Mouse (Mus musculus): Measurements from ENCODE around the gene Lmx1b. TPM values are rescaled to one million over a fixed set of nuclear protein-coding genes. Genes with fewer than 3 reads are reported as not detected.

The Lmx1b gene
- total and polyA plus RNA-seq, 3 experiments, result not detected

GRCm38 (mm10) chr2:33615843-33616344, 24.4 kb downstream of the Lmx1b start:
- Histone ChIP-seq H3K9me3 (replicated peaks; ENCODE audit: low read length) (peaks cover 4% of the 10 kb centered on the region), H3K27me3 (replicated peaks) (peaks cover 59% of the 10 kb centered on the region), H3K9ac (ENCODE audit: insufficient read depth, low read depth) (no peak overlapping the region), H3K4me1 (ENCODE audit: control insufficient read depth in 1 of 2, insufficient read depth in 2 of 2) (peaks cover 0 to 4% of the 10 kb centered on the region in 2 experiments; a peak in 1 of 4 replicates), H3K79me2 (replicated peaks; ENCODE audit: control insufficient read depth, extremely low read depth, insufficient read depth, poor library complexity, severe bottlenecking) (no peaks in the 10 kb centered on the region), H3K27ac (ENCODE audit: insufficient read depth, low read depth) (no peak overlapping the region), H3K4me3 (replicated peaks in 1 of 3; ENCODE audit: low read depth in 2 of 3, low read length in 2 of 3, poor library complexity in 1 of 3) (no peak overlapping the region), H3K36me3 (replicated peaks in 1 of 2; ENCODE audit: control insufficient read depth in 1 of 2, insufficient read depth in 1 of 2, low read length in 1 of 2) (no peaks in the 10 kb centered on the region), H3K4me2 (ENCODE audit: insufficient read depth, low read depth, poor library complexity, severe bottlenecking) (no peak overlapping the region)
- no peak for TF ChIP-seq SIN3A (IDR thresholded peaks at IDR 0.05; ENCODE audit: low read length)
- TF ChIP-seq ZNF384 (IDR thresholded peaks at IDR 0.05; ENCODE audit: low read depth, low read length), result no peak
- TF ChIP-seq TCF12 (IDR thresholded peaks at IDR 0.05; ENCODE audit: low read depth, low read length), result no peak
- TF ChIP-seq ZKSCAN1 (IDR thresholded peaks at IDR 0.05; ENCODE audit: borderline replicate concordance, low read depth, low read length), result no peak
- TF ChIP-seq MAX (IDR thresholded peaks at IDR 0.05; ENCODE audit: low read length), result no peak
- TF ChIP-seq ETS1 (conservative IDR thresholded peaks at IDR 0.05; ENCODE audit: low read depth, low read length), result no peak
- TF ChIP-seq MYC (IDR thresholded peaks at IDR 0.05; ENCODE audit: low read depth, low read length), result no peak
- no peak for TF ChIP-seq USF1 (IDR thresholded peaks at IDR 0.05; ENCODE audit: low read depth, low read length)
- no peak for TF ChIP-seq UBTF (IDR thresholded peaks at IDR 0.05; ENCODE audit: low read depth, low read length)
- TF ChIP-seq MAFK (IDR thresholded peaks at IDR 0.05; ENCODE audit: insufficient replicate concordance, low read length), result no peak
- dilution Hi-C loops (cut with MboI; ENCODE audit: extremely low pct_ligation_motif_present, extremely low pct_unique_long_range_greater_than_20kb, low sequenced_read_pairs) (no loop called here), in situ Hi-C loops (cut with MboI; ENCODE audit: low pct_ligation_motif_present, low pct_unique_long_range_greater_than_20kb, low sequenced_read_pairs) (no loop called here)
- DNase-seq (ENCODE audit: extremely low read depth), result no peak

GRCm38 (mm10) chr2:33605487-33606256, 34.6 kb downstream of the Lmx1b start:
- in situ Hi-C loops (cut with MboI; ENCODE audit: low pct_ligation_motif_present, low pct_unique_long_range_greater_than_20kb, low sequenced_read_pairs), result no loop called here
- H3K4me3 ChIP-seq (replicated peaks in 1 of 3; ENCODE audit: low read depth in 2 of 3, low read length in 2 of 3, poor library complexity in 1 of 3), result no peak overlapping the region
- H3K9ac ChIP-seq (ENCODE audit: insufficient read depth, low read depth), result no peak overlapping the region
- no peaks in the 10 kb centered on the region for H3K36me3 ChIP-seq (replicated peaks in 1 of 2; ENCODE audit: control insufficient read depth in 1 of 2, insufficient read depth in 1 of 2, low read length in 1 of 2)
- peaks cover 66% of the 10 kb centered on the region for H3K27me3 ChIP-seq (replicated peaks)
- H3K9me3 ChIP-seq (replicated peaks; ENCODE audit: low read length), result no peaks in the 10 kb centered on the region
- dilution Hi-C loops (cut with MboI; ENCODE audit: extremely low pct_ligation_motif_present, extremely low pct_unique_long_range_greater_than_20kb, low sequenced_read_pairs), result no loop called here
- peaks cover 0 to 35% of the 10 kb centered on the region in 2 experiments; a peak in 2 of 4 replicates for H3K4me1 ChIP-seq (ENCODE audit: control insufficient read depth in 1 of 2, insufficient read depth in 2 of 2)
- H3K27ac ChIP-seq (ENCODE audit: insufficient read depth, low read depth), result no peak overlapping the region
- H3K4me2 ChIP-seq (ENCODE audit: insufficient read depth, low read depth, poor library complexity, severe bottlenecking), result no peak overlapping the region
- no peaks in the 10 kb centered on the region for H3K79me2 ChIP-seq (replicated peaks; ENCODE audit: control insufficient read depth, extremely low read depth, insufficient read depth, poor library complexity, severe bottlenecking)
- no peak for DNase-seq (ENCODE audit: extremely low read depth)
- no peak for TF ChIP-seq JUND (conservative IDR thresholded peaks at IDR 0.05; ENCODE audit: low read depth, low read length)
- no peak for TF ChIP-seq CHD2 (IDR thresholded peaks at IDR 0.05; ENCODE audit: low read length)
- no peak for TF ChIP-seq ZKSCAN1 (IDR thresholded peaks at IDR 0.05; ENCODE audit: borderline replicate concordance, low read depth, low read length)
- no peak for TF ChIP-seq MEF2A (IDR thresholded peaks at IDR 0.05; ENCODE audit: borderline replicate concordance, low read depth, low read length)
- TF ChIP-seq RAD21 (IDR thresholded peaks at IDR 0.05; ENCODE audit: low read depth, low read length), result no peak
- TF ChIP-seq POLR2AphosphoS2 (IDR thresholded peaks at IDR 0.05; ENCODE audit: low read depth, low read length), result no peak
- TF ChIP-seq RCOR1 (conservative IDR thresholded peaks at IDR 0.05; ENCODE audit: low read depth, low read length), result no peak
- no peak for TF ChIP-seq MAFK (IDR thresholded peaks at IDR 0.05; ENCODE audit: insufficient replicate concordance, low read length)
- TF ChIP-seq UBTF (IDR thresholded peaks at IDR 0.05; ENCODE audit: low read depth, low read length), result no peak
- no peak for TF ChIP-seq HCFC1 (IDR thresholded peaks at IDR 0.05; ENCODE audit: low read depth, low read length)
- TF ChIP-seq POLR2A (IDR thresholded peaks at IDR 0.05; ENCODE audit: low read depth, low read length), result no peak
- no peak for TF ChIP-seq GABPA (IDR thresholded peaks at IDR 0.05; ENCODE audit: insufficient replicate concordance, low read depth, low read length)
- TF ChIP-seq MAZ (IDR thresholded peaks at IDR 0.05; ENCODE audit: low read depth, low read length), result no peak
